Mouse (Mus musculus): Measurements from ENCODE around the gene Pin1rt1.

Pin1rt1 gene

GRCm38 (mm10) chr2:104716279-104716678 is at the start of gene Pin1rt1:
Gene Pin1rt1, minus strand, starts transcription at chr2:104716379.
- DNase-seq (ENCODE audit: low spot score in 2 of 2) = no peak

- no peak for DNase-seq (ENCODE audit: low spot score in 2 of 2)
Measured at GRCm38 (mm10) chr2:104764018-104764417, 47.8 kb upstream of the Pin1rt1 start.

GRCm38 (mm10) chr2:104763134-104763703 is 47.0 kb upstream of the Pin1rt1 start:
- DNase-seq (ENCODE audit: low spot score in 2 of 2) = no peak

GRCm38 (mm10) chr2:104750611-104751010 is 34.4 kb upstream of the Pin1rt1 start:
- no peak for DNase-seq (ENCODE audit: low spot score in 2 of 2)

- no peak for DNase-seq (ENCODE audit: low spot score in 2 of 2)
Measured at GRCm38 (mm10) chr2:104748652-104749183, 32.5 kb upstream of the Pin1rt1 start.

- DNase-seq (ENCODE audit: low spot score in 2 of 2) = no peak
Measured at GRCm38 (mm10) chr2:104746251-104746650, 30.1 kb upstream of the Pin1rt1 start.

- DNase-seq (ENCODE audit: low spot score in 2 of 2) = no peak
Measured at GRCm38 (mm10) chr2:104743971-104744370, 27.8 kb upstream of the Pin1rt1 start.

GRCm38 (mm10) chr2:104743160-104743559 is 27.0 kb upstream of the Pin1rt1 start:
- DNase-seq (ENCODE audit: low spot score in 2 of 2) = no peak

GRCm38 (mm10) chr2:104742741-104743064 is 26.5 kb upstream of the Pin1rt1 start, which contains the start of gene Depdc7:
Gene Depdc7, minus strand, starts transcription at chr2:104742878.
- peak; percentile 47 to 68 for DNase-seq (ENCODE audit: low spot score in 2 of 2)

GRCm38 (mm10) chr2:104741896-104742740 is 25.9 kb upstream of the Pin1rt1 start:
- no peak for DNase-seq (ENCODE audit: low spot score in 2 of 2)

- no peak for DNase-seq (ENCODE audit: low spot score in 2 of 2)
Measured at GRCm38 (mm10) chr2:104741015-104741758, 25.0 kb upstream of the Pin1rt1 start.

GRCm38 (mm10) chr2:104740248-104740949 is 24.2 kb upstream of the Pin1rt1 start:
- no peak for DNase-seq (ENCODE audit: low spot score in 2 of 2)

GRCm38 (mm10) chr2:104739691-104740090 is 23.5 kb upstream of the Pin1rt1 start:
- no peak for DNase-seq (ENCODE audit: low spot score in 2 of 2)

GRCm38 (mm10) chr2:104736241-104736640 is 20.1 kb upstream of the Pin1rt1 start:
- DNase-seq (ENCODE audit: low spot score in 2 of 2) = no peak

- DNase-seq (ENCODE audit: low spot score in 2 of 2) = no peak
Measured at GRCm38 (mm10) chr2:104732562-104733256, 16.5 kb upstream of the Pin1rt1 start.

- DNase-seq (ENCODE audit: low spot score in 2 of 2) = peak in 1 of 2 experiments; percentile 35
Measured at GRCm38 (mm10) chr2:104732033-104732444, 15.9 kb upstream of the Pin1rt1 start.

GRCm38 (mm10) chr2:104727369-104727768 is 11.2 kb upstream of the Pin1rt1 start:
- no peak for DNase-seq (ENCODE audit: low spot score in 2 of 2)

- DNase-seq (ENCODE audit: low spot score in 2 of 2) = no peak
Measured at GRCm38 (mm10) chr2:104722021-104722420, 5.8 kb upstream of the Pin1rt1 start.

- DNase-seq (ENCODE audit: low spot score in 2 of 2) = no peak
Measured at GRCm38 (mm10) chr2:104717827-104718226, 1.6 kb upstream of the Pin1rt1 start.

- DNase-seq (ENCODE audit: low spot score in 2 of 2) = no peak
Measured at GRCm38 (mm10) chr2:104717231-104717735, 1.1 kb upstream of the Pin1rt1 start.

GRCm38 (mm10) chr2:104714254-104714691 is 1.9 kb downstream of the Pin1rt1 start:
- DNase-seq (ENCODE audit: low spot score in 2 of 2) = no peak
